Mouse (Mus musculus) spleen, postnatal 14 days (tissue): ENCODE results near the gene Nrsn2.

ENCODE experiments used
- DNase-seq, 2 experiments: peaks; one replicate each; pipeline ENCODE4 v3.0.0; 2021 to 2022; ENCODE audit warnings: low spot score in 2 of 2

Gene Nrsn2

GRCm38 (mm10) chr2:152343329-152344213 lies 32.9 kb downstream of the Nrsn2 start, which contains the start of gene Trib3:
Trib3 (minus strand) TSS chr2:152344032.
- peak; percentile 66 to 74 for DNase-seq

- no peak for DNase-seq
These were observed 36.7 kb downstream of the Nrsn2 start for GRCm38 (mm10) chr2:152339631-152340179.

- no peak for DNase-seq
These were observed 38.1 kb downstream of the Nrsn2 start for GRCm38 (mm10) chr2:152338319-152338718.

GRCm38 (mm10) chr2:152337591-152338212 lies 38.7 kb downstream of the Nrsn2 start:
- DNase-seq, result no peak

DNA sequence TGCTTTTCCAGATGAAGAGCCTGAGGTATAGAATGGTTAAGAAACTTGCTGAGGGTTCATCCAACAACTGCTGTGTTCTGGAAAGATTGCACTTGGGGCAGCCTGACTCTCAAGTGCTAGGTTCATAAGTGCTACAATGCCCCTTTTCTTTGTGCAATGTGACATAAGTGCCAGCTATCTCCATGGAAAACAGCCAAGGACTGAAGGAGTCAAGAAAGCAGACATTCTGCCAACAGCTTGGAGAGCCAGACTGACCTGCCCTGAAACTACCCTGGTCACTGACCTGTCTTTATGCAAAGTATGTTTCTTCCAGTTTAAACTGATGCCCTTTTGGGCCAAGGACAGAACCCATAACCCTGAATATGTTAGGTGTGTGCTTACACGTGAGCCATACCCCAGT lies 39.6 kb downstream of the Nrsn2 start:
- DNase-seq, result no peak

DNA sequence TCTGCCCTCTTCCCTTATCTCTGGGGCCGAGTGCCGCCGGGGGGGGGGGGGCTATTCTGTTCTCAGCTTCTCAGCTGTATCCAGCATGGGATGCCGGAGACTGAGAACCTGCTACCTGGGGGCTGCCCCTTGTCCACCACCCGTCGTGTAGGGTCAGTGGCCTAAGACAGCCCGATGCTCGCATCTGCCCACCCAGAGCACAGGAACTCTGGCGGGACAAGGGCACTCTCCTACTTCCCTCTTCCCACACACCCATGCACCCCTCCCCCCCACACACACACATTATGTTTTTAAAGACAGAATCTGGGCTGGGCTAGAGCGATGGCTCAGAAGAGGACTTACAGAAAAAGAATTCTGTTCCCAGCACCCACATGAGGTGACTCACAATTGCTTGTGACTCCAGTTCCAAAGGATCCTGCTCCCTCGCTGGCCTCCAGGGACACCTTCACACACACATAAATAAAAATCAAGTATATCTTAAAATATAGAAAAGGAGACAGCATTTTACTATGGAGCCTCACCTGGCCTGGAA lies 41.1 kb downstream of the Nrsn2 start:
- no peak for DNase-seq

DNA sequence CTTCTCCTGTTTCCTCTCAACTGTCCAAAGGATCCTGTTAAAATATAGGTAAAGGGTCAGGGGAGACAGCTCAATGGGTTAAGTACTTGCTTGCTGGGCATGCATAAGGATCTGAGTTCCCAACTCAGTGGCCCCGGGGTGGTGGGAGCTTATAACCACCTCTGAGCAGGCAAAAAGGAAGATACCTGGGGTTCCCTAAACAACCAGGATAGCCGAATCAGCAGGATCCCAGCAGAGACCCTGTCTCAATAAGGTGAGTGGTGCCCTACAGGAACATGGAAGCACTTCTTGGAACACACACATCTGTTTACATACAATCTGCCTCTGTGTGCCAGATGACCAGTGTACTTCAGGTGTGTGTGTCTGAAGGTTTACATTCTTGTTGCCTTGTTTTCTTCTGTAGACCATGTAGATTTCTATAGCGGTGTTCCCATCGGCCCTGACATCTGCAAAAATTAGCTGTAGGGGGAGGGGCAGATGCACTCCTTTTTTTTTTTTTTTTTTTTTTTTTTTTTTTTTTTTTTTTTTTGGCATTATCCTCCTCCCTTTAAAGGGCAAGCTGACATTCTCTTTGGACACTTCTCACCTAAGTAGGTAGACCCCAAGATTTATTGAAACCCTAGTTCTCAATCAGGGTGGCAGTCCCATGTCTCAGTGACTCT lies 43.0 kb downstream of the Nrsn2 start:
- DNase-seq, result no peak

- peak; percentile 74 to 75 for DNase-seq
These were observed 44.2 kb downstream of the Nrsn2 start, which contains the start of gene Rbck1 for GRCm38 (mm10) chr2:152332101-152332825. Rbck1 (minus strand) TSS chr2:152332653.

GRCm38 (mm10) chr2:152330858-152331423 lies 45.5 kb downstream of the Nrsn2 start:
- no peak for DNase-seq

- DNase-seq, result no peak
These were observed 48.5 kb downstream of the Nrsn2 start for GRCm38 (mm10) chr2:152327980-152328379.

GRCm38 (mm10) chr2:152326654-152327053 lies 49.8 kb downstream of the Nrsn2 start:
- DNase-seq, result no peak

- no peak for DNase-seq
These were observed 50.3 kb downstream of the Nrsn2 start for GRCm38 (mm10) chr2:152326157-152326556.

DNA sequence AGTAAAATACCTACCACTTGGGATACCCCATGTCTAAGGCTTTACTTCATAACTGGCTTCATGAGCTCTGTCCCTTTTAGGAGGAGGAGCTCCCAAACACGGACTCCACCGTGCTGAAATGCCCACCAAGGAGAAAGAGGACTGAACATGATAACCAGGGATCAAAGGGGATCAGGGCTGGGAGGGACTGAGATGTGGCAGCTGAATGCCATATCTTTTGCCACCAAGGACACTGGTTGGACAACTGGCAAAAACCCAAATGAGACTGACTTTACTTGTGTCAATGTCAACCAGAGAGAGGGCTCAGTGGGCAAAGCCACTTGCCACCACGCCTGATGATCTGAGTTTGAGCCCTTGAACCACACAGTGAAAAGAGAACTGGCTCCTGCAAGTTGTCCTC lies 51.6 kb downstream of the Nrsn2 start:
- no peak for DNase-seq

DNA sequence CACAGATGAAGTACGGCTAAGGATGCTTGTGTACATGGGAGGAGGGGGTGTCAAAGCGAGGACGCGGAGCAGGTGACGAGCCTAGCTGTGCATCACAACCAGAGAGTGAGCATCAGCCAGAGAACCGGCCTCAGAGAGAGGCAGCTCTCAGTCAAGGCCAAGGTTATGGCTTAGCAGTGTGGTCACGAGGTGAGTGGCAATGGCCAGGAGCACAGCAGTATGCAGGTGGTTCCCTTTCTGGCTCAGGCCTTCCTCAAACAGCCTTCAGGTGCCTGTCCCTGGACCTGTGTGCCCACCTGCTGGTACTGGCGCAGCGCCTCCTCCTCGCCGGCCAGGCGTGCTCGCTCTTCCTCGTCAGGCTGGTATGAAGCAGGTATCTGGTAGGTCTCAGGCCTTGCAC lies 52.5 kb downstream of the Nrsn2 start:
- no peak for DNase-seq

DNA sequence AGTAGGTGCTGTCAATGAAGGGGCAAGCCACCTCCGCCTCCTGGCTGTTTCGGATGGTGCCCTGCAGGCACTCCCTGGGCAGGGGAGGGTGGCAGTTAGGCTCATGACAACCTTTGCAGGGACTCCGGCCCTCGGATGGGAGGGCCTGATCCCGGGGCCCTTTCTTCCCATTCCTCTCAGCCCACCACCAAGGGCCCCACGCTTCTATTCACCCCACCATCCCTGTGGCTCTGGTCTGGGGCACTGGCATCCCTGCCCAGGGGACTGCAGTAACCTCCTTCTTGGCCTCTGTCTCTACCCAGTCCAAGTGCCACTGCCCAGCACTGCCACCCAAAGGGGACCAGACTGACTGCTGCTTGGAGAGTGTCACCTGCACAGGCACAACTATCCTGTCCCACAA lies 54.2 kb downstream of the Nrsn2 start:
- DNase-seq, result no peak

GRCm38 (mm10) chr2:152321558-152321957 lies 54.9 kb downstream of the Nrsn2 start:
- DNase-seq, result no peak
